Mouse (Mus musculus): Measurements from ENCODE around the gene Shcbp1l.
"Not testable (repeated sequence)": the region's sequence is repeated elsewhere in the genome, so short reads cannot be mapped to it uniquely, and the experiment has no call there.

Shcbp1l gene

DNA sequence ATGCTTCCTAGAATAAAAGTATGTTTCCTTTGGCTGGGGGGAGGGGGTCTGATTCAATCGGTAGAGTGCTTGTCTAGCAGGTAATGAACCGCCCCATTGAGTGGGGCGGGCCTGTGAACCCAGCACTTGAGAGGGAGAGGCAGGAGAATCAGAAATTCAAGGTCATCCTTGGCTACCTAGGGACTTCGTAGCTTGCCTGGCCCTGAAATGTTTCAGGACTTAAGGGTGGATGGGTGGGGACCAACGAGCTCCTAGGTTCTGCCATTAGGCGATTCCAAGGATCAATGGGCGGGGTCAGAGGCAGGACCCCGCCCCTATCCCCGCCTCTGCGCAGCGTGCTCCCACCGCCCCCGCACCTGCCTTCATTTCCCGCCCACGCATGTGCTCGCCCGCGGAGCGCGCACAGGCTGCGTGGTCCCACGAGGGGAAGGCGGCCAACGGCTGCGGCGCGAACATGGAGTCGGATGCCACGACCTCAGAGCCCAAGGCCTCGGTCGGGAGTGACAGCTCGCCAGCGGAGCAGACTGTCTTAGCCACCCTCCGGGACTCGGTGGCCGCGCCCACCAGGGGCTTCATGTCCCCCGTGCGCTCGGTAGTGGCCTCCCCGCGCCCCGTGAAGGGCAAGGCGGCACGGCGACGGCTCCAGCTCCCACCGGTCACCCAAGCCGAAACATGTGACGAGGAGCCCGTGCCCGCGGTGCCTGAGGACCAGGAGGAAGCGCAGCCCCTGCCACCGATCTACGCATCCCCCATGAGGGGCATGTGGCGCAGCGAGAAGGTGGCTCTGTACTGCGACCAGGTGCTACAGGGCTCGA is at the start of gene Shcbp1l:
TSS of gene Shcbp1l (plus strand) at position 393 of the 815 bp plus-strand sequence.
- in situ Hi-C loops (cut with MboI, MseI): no loop called here

- in situ Hi-C loops (cut with MboI, MseI): loop anchor here in 1 of 2 experiments (10.0 kb wide), 1 partner anchor 282 kb away; no protein-coding TSS in a partner anchor
These were observed 48.5 kb upstream of the Shcbp1l start for GRCm38 (mm10) chr1:153376446-153376845.

DNA sequence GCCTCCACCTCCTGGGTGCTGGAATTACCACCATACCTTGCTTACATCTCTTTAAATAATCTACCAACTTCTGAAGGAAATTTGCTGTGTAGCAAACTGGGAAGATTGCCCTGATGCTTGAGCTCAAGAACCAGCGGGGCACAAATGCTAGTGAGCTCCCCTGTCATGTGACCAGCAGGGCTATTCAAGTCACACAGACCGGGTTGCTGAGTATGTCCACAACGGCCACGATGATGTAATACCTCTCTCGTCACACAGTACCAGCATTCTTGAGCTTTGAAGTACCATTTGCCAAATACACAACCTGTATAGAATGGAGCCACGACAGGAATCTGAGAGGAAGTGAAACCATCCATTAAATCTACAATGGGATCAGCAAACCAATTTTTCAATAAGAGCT is 46.4 kb upstream of the Shcbp1l start:
- in situ Hi-C loops (cut with MboI, MseI): loop anchor here in 1 of 2 experiments (10.0 kb wide), 1 partner anchor 284 kb away; no protein-coding TSS in a partner anchor

DNA sequence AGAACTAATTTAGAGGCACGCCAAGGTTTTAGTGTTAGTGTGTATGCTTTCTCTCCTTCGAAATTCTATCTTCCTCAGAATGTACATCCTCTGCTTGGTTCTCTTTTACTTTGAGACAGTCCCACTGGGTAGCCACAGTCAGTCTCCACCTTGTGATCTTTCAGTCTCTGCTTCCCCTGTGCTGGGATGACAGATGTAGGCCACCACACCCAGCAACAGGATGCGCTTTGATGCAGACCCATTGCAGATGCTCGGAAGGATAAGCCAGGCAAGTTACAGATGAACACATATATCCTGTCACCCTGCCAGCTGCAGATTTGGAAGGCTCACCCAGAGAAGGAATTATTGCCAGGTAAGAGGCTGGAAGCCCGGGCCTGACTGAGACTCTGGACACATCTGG is 45.1 kb upstream of the Shcbp1l start:
- in situ Hi-C loops (cut with MboI, MseI): loop anchor here in 1 of 2 experiments (5.0 to 10.0 kb wide), 2 partner anchors 43 to 285 kb away; no protein-coding TSS in a partner anchor

- in situ Hi-C loops (cut with MboI, MseI): loop anchor here in 1 of 2 experiments (5.0 kb wide), 1 partner anchor 44 kb away; no protein-coding TSS in a partner anchor
These were observed 44.1 kb upstream of the Shcbp1l start for GRCm38 (mm10) chr1:153380746-153381282.

- in situ Hi-C loops (cut with MboI, MseI): loop anchor here in 1 of 2 experiments (5.0 kb wide), 1 partner anchor 288 kb away; no protein-coding TSS in a partner anchor
These were observed 39.9 kb upstream of the Shcbp1l start for GRCm38 (mm10) chr1:153385081-153385480.

- in situ Hi-C loops (cut with MboI, MseI): loop anchor here in 1 of 2 experiments (5.0 kb wide), 1 partner anchor 288 kb away; no protein-coding TSS in a partner anchor
These were observed 39.3 kb upstream of the Shcbp1l start for GRCm38 (mm10) chr1:153385661-153386060.

DNA sequence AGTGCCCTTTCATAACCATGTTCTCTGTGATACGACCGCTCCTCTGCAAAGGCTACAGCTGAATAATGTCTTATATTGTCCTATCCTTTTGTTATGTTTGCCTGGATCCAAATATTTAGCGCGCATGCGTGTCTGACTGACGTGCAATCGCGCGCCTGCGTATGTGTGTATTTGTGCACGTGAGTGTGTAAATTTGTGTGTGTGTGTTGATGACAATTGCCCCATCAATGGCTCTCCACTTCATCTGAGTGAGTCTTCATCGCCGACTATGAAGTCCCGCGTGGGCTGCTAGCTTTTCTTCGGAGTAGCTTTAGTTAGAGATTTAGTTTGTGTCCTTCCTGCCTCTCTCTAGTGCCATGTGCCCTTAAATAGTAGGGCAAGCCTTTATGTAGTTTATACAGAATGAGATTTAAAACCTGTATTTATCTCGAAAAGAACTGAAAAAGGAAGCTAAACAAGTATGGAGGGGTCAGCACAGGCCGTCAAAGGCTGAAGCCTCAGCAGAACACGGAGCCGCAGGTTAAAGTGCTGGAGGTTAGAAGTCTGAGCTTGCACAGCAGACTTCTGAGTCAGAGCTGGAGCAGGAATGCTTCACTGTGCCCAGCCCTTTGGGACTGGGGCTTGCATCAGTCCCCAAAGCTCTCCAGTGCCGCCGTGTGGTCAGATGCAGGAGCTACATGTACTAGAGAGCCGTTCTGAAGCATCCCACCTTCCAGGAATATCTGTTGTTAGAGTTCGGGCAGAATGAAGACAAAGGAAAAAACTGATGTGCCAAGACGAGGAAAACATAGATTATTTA is 38.5 kb upstream of the Shcbp1l start:
- in situ Hi-C loops (cut with MboI, MseI): loop anchor here in 1 of 2 experiments (5.0 kb wide), 1 partner anchor 289 kb away; no protein-coding TSS in a partner anchor

DNA sequence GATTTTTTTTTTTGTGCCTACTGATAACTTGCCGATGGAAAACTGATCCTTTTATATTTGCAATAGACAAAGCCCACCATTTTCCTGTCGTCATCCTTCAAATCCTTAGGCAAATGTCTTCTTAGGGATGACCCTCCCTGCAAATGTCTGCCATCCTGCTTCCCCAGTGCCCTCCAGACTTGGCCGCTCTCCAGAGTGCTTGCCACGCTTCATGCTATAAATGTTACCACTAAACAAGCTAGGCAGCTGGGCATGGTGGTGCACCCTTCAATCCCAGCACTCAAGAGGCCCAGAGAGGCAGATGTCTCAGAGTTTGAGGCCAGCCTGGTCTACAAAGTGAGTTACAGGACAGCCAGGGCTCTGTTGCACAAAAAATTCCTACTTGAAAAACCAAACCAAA is 29.3 kb upstream of the Shcbp1l start:
- in situ Hi-C loops (cut with MboI, MseI): not testable (repeated sequence)

DNA sequence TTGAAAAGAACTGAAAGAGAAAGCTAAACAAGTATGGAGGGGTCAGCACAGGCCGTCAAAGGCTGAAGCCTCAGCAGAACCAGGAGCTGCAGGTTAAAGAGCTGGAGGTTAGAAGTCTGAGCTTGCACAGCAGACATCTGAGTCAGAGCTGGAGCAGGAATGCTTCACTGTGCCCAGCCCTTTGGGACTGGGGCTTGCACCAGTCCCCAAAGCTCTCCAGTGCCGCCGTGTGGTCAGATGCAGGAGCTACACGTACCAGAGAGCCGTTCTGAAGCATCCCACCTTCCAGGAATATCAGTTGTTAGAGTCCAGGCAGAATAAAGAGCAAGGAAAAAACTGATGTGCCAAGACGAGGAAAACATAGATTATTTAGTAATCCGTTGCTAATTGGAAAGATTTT is 23.2 kb upstream of the Shcbp1l start:
- in situ Hi-C loops (cut with MboI, MseI): no loop called here

DNA sequence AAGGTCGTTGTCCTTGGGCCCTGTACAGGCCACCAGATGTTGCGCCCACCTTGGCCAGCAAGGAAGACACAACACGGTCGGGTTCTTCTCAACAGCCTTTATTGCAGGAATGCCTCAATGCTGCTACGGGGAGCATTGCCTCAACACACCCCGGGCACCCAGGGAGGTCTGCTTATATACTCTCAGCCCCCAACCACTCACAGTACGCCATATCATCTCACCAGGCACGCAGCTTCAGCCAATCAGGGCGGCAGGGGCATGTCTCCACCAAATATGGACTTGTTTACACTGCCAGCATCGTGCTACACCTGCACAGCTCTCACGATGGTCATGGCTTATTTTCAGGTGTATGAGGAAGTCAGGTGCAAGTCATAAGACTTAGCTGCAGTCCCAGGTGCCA is 17.3 kb upstream of the Shcbp1l start:
- in situ Hi-C loops (cut with MboI, MseI): not testable (repeated sequence)

- in situ Hi-C loops (cut with MboI, MseI): not testable (repeated sequence)
These were observed 16.7 kb upstream of the Shcbp1l start for GRCm38 (mm10) chr1:153408296-153408695.

DNA sequence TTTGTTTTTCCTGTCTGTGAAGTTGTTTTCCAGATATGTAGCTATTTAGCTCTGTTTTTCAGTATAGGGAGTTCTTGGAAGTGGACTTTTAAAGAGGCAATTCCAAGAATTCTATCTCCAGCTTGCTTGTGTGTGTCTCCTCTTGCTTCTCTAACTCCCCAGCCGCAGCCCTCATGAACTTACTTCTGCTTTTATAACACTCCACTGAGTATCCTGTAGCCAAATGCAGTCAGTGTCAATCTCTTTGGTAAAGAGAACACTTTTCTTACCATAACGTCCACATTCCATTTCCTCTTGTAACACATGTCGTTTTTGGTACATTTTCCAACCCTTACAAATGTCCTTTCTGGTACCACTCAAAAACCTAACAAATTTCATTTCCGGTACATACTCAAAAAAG is 14.0 kb upstream of the Shcbp1l start:
- in situ Hi-C loops (cut with MboI, MseI): loop anchor here in 1 of 2 experiments (10.0 kb wide), 1 partner anchor 1656 kb away; the partner anchor contains the start of gene Edem3

DNA sequence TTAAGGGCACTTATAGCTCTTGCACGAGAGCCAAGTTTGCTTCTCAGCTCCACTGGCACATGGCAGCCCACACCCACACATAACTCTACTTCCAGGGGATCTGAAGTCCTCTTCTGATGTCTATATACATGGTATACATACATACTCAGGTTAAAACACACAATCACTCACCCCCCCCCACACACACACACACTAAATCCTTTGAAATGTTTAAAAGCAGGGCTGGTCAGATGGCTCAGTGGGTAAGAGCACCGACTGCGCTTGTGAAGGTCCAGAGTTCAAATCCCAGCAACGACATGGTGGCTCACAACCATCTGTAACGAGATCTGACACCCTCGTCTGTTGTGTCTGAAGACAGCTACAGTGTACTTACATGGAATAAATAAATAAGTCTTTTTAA is 13.2 kb upstream of the Shcbp1l start:
- in situ Hi-C loops (cut with MboI, MseI): loop anchor here in 1 of 2 experiments (10.0 kb wide), 1 partner anchor 1657 kb away; the partner anchor contains the start of gene Edem3

DNA sequence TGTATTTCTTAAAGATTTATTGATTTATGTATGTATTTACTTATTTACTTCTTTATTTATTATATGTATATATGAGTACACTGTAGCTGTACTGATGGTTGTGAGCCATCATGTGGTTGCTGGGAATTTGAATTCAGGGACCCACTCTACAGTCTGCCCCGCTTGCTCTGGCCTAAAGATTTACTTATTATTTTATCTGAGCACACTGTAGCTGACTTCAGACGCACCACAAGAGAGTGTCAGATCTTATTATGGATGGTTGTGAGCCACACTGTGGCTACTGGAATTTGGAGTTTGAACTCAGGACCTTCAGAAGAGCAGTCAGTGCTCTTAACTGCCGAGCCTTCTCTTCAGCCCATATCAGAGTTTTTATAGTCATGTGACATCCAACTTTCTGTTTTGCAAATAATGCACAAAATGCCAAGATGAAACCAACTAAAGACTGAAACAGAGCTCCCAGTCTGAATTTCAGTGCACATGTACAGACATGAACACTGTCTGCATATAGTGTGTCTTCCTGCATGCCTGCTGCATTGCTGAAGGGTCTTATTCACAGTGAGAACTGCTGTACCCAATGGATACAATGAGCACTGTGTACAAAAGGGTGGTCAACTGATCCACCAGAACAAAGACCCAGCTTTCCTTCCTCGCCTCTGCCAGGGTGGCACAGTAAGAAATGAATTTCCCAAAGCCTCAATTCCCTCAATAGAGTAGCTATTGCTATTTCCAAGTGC is 12.1 kb upstream of the Shcbp1l start:
- in situ Hi-C loops (cut with MboI, MseI): loop anchor here in 1 of 2 experiments (10.0 kb wide), 1 partner anchor 1658 kb away; the partner anchor contains the start of gene Edem3

GRCm38 (mm10) chr1:153413397-153414020 is 11.5 kb upstream of the Shcbp1l start:
- in situ Hi-C loops (cut with MboI, MseI): loop anchor here in 1 of 2 experiments (10.0 kb wide), 1 partner anchor 1659 kb away; the partner anchor contains the start of gene Edem3

DNA sequence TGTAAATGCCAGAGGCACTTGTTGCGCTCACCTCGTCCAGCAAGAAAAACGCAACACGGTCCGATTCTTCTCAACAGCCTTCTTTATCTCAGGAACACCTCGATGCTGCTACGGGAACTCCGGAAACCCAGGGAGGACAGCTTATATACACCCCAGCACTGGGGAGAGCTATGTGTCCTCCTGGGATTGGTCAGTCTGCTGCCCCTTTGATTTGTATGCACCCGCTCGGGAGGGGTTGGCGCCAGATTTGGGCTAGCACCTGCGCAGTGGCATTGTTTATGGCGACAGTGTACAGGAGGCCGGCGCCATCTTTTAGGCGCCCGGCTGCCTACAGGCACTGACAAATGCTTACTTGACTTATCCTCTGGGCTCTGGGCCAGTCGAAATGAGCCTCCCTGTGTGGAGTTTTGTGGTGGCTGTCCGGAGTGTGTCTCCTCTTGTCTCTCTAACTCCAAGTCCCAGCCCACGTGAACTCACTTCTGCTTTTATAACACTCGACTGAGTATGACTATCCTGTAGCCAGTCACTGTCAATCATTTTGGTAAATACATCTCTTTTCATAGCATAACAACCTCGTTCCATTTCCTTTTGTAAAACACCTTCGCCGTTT is 10.7 kb upstream of the Shcbp1l start:
- in situ Hi-C loops (cut with MboI, MseI): loop anchor here in 1 of 2 experiments (10.0 kb wide), 1 partner anchor 1659 kb away; the partner anchor contains the start of gene Edem3

- in situ Hi-C loops (cut with MboI, MseI): loop anchor here in 1 of 2 experiments (5.0 to 10.0 kb wide), 2 partner anchors 118 to 1660 kb away; partner anchors contain the start of gene Edem3
These were observed 10.0 kb upstream of the Shcbp1l start for GRCm38 (mm10) chr1:153414962-153415361.

- in situ Hi-C loops (cut with MboI, MseI): loop anchor here in 1 of 2 experiments (5.0 to 10.0 kb wide), 2 partner anchors 118 to 1661 kb away; partner anchors contain the start of gene Edem3
These were observed 9.2 kb upstream of the Shcbp1l start for GRCm38 (mm10) chr1:153415742-153416141.

Measured in T-helper 17 cell (primary cell).